Comparison of ENCODE assay signal across 18 mouse cellular contexts in the genomic region with DNA sequence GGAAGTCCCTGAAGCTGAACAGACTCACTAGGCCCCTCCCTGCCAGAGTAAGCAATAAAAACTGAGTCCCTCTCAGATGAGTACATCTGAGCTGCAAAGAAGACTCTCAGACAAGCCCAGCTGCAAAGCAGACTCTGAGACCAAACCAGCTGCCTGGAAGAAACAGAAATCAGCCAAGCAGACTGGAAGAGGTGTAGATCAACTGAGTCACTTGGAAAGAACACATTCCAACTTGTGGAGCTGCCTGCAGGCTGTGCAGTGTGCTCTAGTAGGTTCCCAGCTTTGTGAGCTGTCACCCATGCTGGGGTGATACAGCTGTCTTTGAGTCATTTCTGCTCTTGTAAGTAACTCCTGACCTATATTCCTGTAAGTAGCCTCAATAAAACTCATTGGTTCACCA. TPM values are rescaled to one million over a fixed set of nuclear protein-coding genes. Genes with fewer than 3 reads are reported as not detected.
DNase-seq lines count a peak whose midpoint lies in the region; ATAC-seq lines count a peak whose summit lies in the region.
"Had no signal": no experiment of that assay in that cellular context is flagged by ENCODE, and none has a peak within 500 bp of the region (broad histone marks: within the 10 kb centered on the region; RNA-seq: fewer than 3 reads in every experiment).

No protein-coding gene starts in this region.

- no peak overlapping the region for H3K9ac ChIP-seq in forebrain, embryonic 11.5 days (ENCODE audit: low read length)
- H3K9ac ChIP-seq in forebrain, embryonic 16.5 days (replicated peaks; ENCODE audit: low read depth, low read length), result no peak overlapping the region
- no peak overlapping the region for H3K9ac ChIP-seq in heart, embryonic 12.5 days
- H3K9ac ChIP-seq in liver, embryonic 11.5 days (ENCODE audit: low read depth, low read length), result no peak overlapping the region
- H3K9ac ChIP-seq: embryonic facial prominence, embryonic 12.5 days; forebrain, embryonic 12.5 days; forebrain, postnatal 0 days had no signal

- H3K4me1 ChIP-seq in forebrain, embryonic 11.5 days (replicated peaks; ENCODE audit: control insufficient read depth, insufficient read depth, low read length), result no peaks in the 10 kb centered on the region
- H3K4me1 ChIP-seq in forebrain, embryonic 16.5 days (replicated peaks; ENCODE audit: control insufficient read depth, insufficient read depth, low read length), result no peaks in the 10 kb centered on the region
- no peaks in the 10 kb centered on the region for H3K4me1 ChIP-seq in heart, embryonic 12.5 days (replicated peaks)
- no peaks in the 10 kb centered on the region for H3K4me1 ChIP-seq in liver, embryonic 11.5 days (replicated peaks; ENCODE audit: control insufficient read depth, insufficient read depth, low read length)
- H3K4me1 ChIP-seq: embryonic facial prominence, embryonic 12.5 days; forebrain, embryonic 12.5 days had no signal

- H3K9me3 ChIP-seq in forebrain, embryonic 11.5 days (ENCODE audit: control insufficient read depth, low read length), result no peaks in the 10 kb centered on the region
- no peaks in the 10 kb centered on the region for H3K9me3 ChIP-seq in forebrain, embryonic 16.5 days (ENCODE audit: control insufficient read depth, low read length)
- H3K9me3 ChIP-seq in heart, embryonic 12.5 days (replicated peaks), result no peaks in the 10 kb centered on the region
- H3K9me3 ChIP-seq in liver, embryonic 11.5 days (ENCODE audit: control insufficient read depth, low read length), result no peaks in the 10 kb centered on the region
- H3K9me3 ChIP-seq: embryonic facial prominence, embryonic 10.5 days; embryonic facial prominence, embryonic 12.5 days; forebrain, embryonic 12.5 days had no signal

- peak; percentile 4 for DNase-seq in cerebellum, adult 11-12 months
- no peak for DNase-seq in cerebellum, adult 8-10 months
- peak; percentile 19 for DNase-seq in forebrain, embryonic 11.5 days (ENCODE audit: low spot score)
- peak; percentile 58 for DNase-seq in heart, adult 11 months
- DNase-seq in 3T3-L1 (ENCODE audit: low read depth, low spot score), result peak; percentile 17
- no peak for DNase-seq in liver, embryonic 11.5 days (ENCODE audit: low spot score)
- DNase-seq: adrenal gland, adult 2 months; adrenal gland, postnatal 10 days; adrenal gland, postnatal 25 days; cerebellum, adult 9-10 months; forebrain, postnatal 0 days had no signal

- no peak overlapping the region for H3K4me3 ChIP-seq in forebrain, embryonic 11.5 days (ENCODE audit: low read depth, low read length)
- H3K4me3 ChIP-seq in forebrain, embryonic 16.5 days (replicated peaks; ENCODE audit: low read length), result no peak overlapping the region
- H3K4me3 ChIP-seq in heart, embryonic 12.5 days, result no peak overlapping the region
- H3K4me3 ChIP-seq in liver, embryonic 11.5 days (ENCODE audit: low read depth, low read length), result no peak overlapping the region
- H3K4me3 ChIP-seq: embryonic facial prominence, embryonic 10.5 days; embryonic facial prominence, embryonic 12.5 days; forebrain, embryonic 12.5 days had no signal

- no peaks in the 10 kb centered on the region for H3K27me3 ChIP-seq in forebrain, embryonic 11.5 days (ENCODE audit: control insufficient read depth, insufficient read depth, low read length)
- no peaks in the 10 kb centered on the region for H3K27me3 ChIP-seq in forebrain, embryonic 16.5 days (replicated peaks; ENCODE audit: control insufficient read depth, insufficient read depth, low read length)
- peaks cover 9% of the 10 kb centered on the region; the same call in 1 of the 2 replicates for H3K27me3 ChIP-seq in heart, embryonic 12.5 days (replicated peaks)
- H3K27me3 ChIP-seq in liver, embryonic 11.5 days (replicated peaks; ENCODE audit: control insufficient read depth, insufficient read depth, low read length), result no peaks in the 10 kb centered on the region
- H3K27me3 ChIP-seq: embryonic facial prominence, embryonic 12.5 days had no signal

- ATAC-seq in forebrain, embryonic 11.5 days (replicated peaks; ENCODE audit: low FRiP score), result no peak
- ATAC-seq in forebrain, embryonic 16.5 days, result no peak
- no peak for ATAC-seq in heart, embryonic 12.5 days (ENCODE audit: insufficient number of reproducible peaks, low FRiP score)
- ATAC-seq in liver, embryonic 11.5 days (replicated peaks; ENCODE audit: low FRiP score), result no peak
- ATAC-seq: forebrain, embryonic 14.5 days; forebrain, postnatal 0 days had no signal

- no peaks in the 10 kb centered on the region for H3K36me3 ChIP-seq in forebrain, embryonic 11.5 days (ENCODE audit: control insufficient read depth, insufficient read depth, low read length)
- no peaks in the 10 kb centered on the region for H3K36me3 ChIP-seq in forebrain, embryonic 16.5 days (ENCODE audit: control insufficient read depth, insufficient read depth)
- H3K36me3 ChIP-seq in heart, embryonic 12.5 days, result no peaks in the 10 kb centered on the region
- H3K36me3 ChIP-seq in liver, embryonic 11.5 days (ENCODE audit: control insufficient read depth, insufficient read depth, low read length), result no peaks in the 10 kb centered on the region
- H3K36me3 ChIP-seq: embryonic facial prominence, embryonic 10.5 days; embryonic facial prominence, embryonic 12.5 days; forebrain, embryonic 12.5 days had no signal

- H3K4me2 ChIP-seq in forebrain, embryonic 11.5 days (ENCODE audit: low read depth, low read length, severe bottlenecking), result no peak overlapping the region
- H3K4me2 ChIP-seq in forebrain, embryonic 16.5 days (ENCODE audit: low read length), result no peak overlapping the region
- H3K4me2 ChIP-seq in heart, embryonic 12.5 days, result no peak overlapping the region
- H3K4me2 ChIP-seq in liver, embryonic 11.5 days, result no peak overlapping the region
- H3K4me2 ChIP-seq: embryonic facial prominence, embryonic 12.5 days; forebrain, embryonic 12.5 days had no signal

- H3K27ac ChIP-seq in forebrain, embryonic 11.5 days (ENCODE audit: low read depth, low read length), result no peak overlapping the region
- no peak overlapping the region for H3K27ac ChIP-seq in forebrain, embryonic 16.5 days (ENCODE audit: low read length)
- no peak overlapping the region for H3K27ac ChIP-seq in heart, embryonic 12.5 days (ENCODE audit: poor library complexity, severe bottlenecking)
- H3K27ac ChIP-seq in liver, embryonic 11.5 days (ENCODE audit: low read depth, low read length), result no peak overlapping the region
- H3K27ac ChIP-seq: embryonic facial prominence, embryonic 10.5 days; embryonic facial prominence, embryonic 12.5 days; forebrain, embryonic 12.5 days had no signal

RNA-seq across cellular contexts. Expression of a gene that starts 8.4 kb away (rescaled TPM):
- 0.48 and 0.63 TPM in 2 replicates for polyA plus RNA-seq in forebrain, embryonic 11.5 days (2014; fragmentation: Nextera tagmentation; extraction: Ambion mirVana)
- 0.05 TPM in 1 of 2 replicates, not detected in the other for polyA plus RNA-seq in forebrain, embryonic 16.5 days (2015; fragmentation: Nextera tagmentation; extraction: Ambion mirVana)
- polyA plus RNA-seq in heart, embryonic 12.5 days (2016; fragmentation: Nextera tagmentation; extraction: Ambion mirVana), result 0.19 and 0.21 TPM in 2 replicates
- polyA plus RNA-seq in liver, embryonic 11.5 days (2014; fragmentation: Nextera tagmentation; extraction: Ambion mirVana), result 0.23 and 0.25 TPM in 2 replicates
- polyA plus RNA-seq: C2C12; forebrain, postnatal 0 days had no signal

RNA-seq across cellular contexts. Expression of a gene that starts 27.8 kb away (rescaled TPM):
- polyA plus RNA-seq in forebrain, embryonic 11.5 days (2014; fragmentation: Nextera tagmentation; extraction: Ambion mirVana), result 4.6 and 6.3 TPM in 2 replicates
- 9.7 and 9.9 TPM in 2 replicates for polyA plus RNA-seq in forebrain, embryonic 16.5 days (2015; fragmentation: Nextera tagmentation; extraction: Ambion mirVana)
- 1.2 TPM in 2 replicates for polyA plus RNA-seq in heart, embryonic 12.5 days (2016; fragmentation: Nextera tagmentation; extraction: Ambion mirVana)
- 1.3 and 1.4 TPM in 2 replicates for polyA plus RNA-seq in liver, embryonic 11.5 days (2014; fragmentation: Nextera tagmentation; extraction: Ambion mirVana)

RNA-seq across cellular contexts. Expression of a gene that starts 37.2 kb away (rescaled TPM):
- 7.2 and 8.9 TPM in 2 replicates for polyA plus RNA-seq in forebrain, embryonic 11.5 days (2014; fragmentation: Nextera tagmentation; extraction: Ambion mirVana)
- polyA plus RNA-seq in forebrain, embryonic 16.5 days (2015; fragmentation: Nextera tagmentation; extraction: Ambion mirVana), result 11.0 and 11.7 TPM in 2 replicates
- polyA plus RNA-seq in heart, embryonic 12.5 days (2016; fragmentation: Nextera tagmentation; extraction: Ambion mirVana), result 2.4 and 2.9 TPM in 2 replicates
- polyA plus RNA-seq in liver, embryonic 11.5 days (2014; fragmentation: Nextera tagmentation; extraction: Ambion mirVana), result 3.2 and 4.0 TPM in 2 replicates

RNA-seq across cellular contexts. Expression of a gene that starts 37.3 kb away (rescaled TPM):
- 159 and 167 TPM in 2 replicates for polyA plus RNA-seq in forebrain, embryonic 11.5 days (2014; fragmentation: Nextera tagmentation; extraction: Ambion mirVana)
- polyA plus RNA-seq in forebrain, embryonic 16.5 days (2015; fragmentation: Nextera tagmentation; extraction: Ambion mirVana), result 173 and 184 TPM in 2 replicates
- 138 and 144 TPM in 2 replicates for polyA plus RNA-seq in heart, embryonic 12.5 days (2016; fragmentation: Nextera tagmentation; extraction: Ambion mirVana)
- 202 and 214 TPM in 2 replicates for polyA plus RNA-seq in liver, embryonic 11.5 days (2014; fragmentation: Nextera tagmentation; extraction: Ambion mirVana)

Comparison
In these comparisons a context has a peak if more than half of its experiments do, and no peak if none do; other contexts are left out.
1. DNase-seq: peak in cerebellum, adult 11-12 months (single experiment), forebrain, embryonic 11.5 days (single experiment), heart, adult 11 months (single experiment) and 3T3-L1 (single experiment); none in cerebellum, adult 8-10 months (single experiment) and liver, embryonic 11.5 days (single experiment).